In the genomic region with DNA sequence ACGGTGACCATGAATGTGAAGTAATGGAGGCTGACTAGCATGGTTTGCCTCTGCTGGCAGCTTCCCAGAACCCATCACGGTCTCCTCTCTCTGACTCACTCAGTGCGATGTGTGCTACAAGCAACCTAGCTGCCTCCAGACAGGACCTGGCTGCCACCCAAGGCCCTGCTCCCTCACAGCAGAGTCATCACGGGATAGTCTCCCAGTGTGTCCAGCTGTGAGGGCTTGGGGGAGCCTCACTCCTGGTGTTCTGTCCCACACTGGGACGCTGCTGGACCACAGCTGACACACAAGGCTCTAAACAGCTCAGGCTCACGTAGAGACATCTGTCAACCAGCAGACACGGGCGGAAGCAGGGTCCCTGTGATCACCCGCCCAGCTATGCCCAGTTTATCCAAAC, we compare ENCODE assay signal across 9 mouse cellular contexts.
DNase-seq lines count a peak whose midpoint lies in the region; ATAC-seq and TF ChIP-seq lines count a peak whose summit lies in the region.
"Had no signal": no experiment of that assay in that cellular context is flagged by ENCODE, and none has a peak within 500 bp of the region (broad histone marks: within the 10 kb centered on the region; RNA-seq: fewer than 3 reads in every experiment).

No protein-coding gene starts in this region.

- no peak overlapping the region for H3K4me3 ChIP-seq in hindbrain, embryonic 14.5 days (replicated peaks; ENCODE audit: low read length)
- no peak overlapping the region for H3K4me3 ChIP-seq in hindbrain, embryonic 13.5 days
- no peak overlapping the region for H3K4me3 ChIP-seq in gastrocnemius, adult 2 months
- H3K4me3 ChIP-seq in intestine, embryonic 16.5 days (ENCODE audit: low read length) = no peak overlapping the region
- no peak overlapping the region for H3K4me3 ChIP-seq in lung, embryonic 16.5 days (ENCODE audit: low read length)

- 58% methylated on average over 9 of the region's 9 CpGs for WGBS in hindbrain, embryonic 14.5 days
- 59% methylated on average over 9 of the region's 9 CpGs for WGBS in hindbrain, embryonic 13.5 days
- WGBS in intestine, embryonic 16.5 days = 45% methylated on average over 9 of the region's 9 CpGs
- 30% methylated on average over 9 of the region's 9 CpGs for WGBS in lung, embryonic 16.5 days

- H3K9ac ChIP-seq in hindbrain, embryonic 14.5 days = no peak overlapping the region
- H3K9ac ChIP-seq in hindbrain, embryonic 13.5 days = no peak overlapping the region
- H3K9ac ChIP-seq in intestine, embryonic 16.5 days (ENCODE audit: low read depth, low read length) = no peak overlapping the region
- no peak overlapping the region for H3K9ac ChIP-seq in lung, embryonic 16.5 days (ENCODE audit: low read length)

- no peaks in the 10 kb centered on the region for H3K9me3 ChIP-seq in hindbrain, embryonic 14.5 days (ENCODE audit: control insufficient read depth, low read length)
- H3K9me3 ChIP-seq in hindbrain, embryonic 13.5 days = no peaks in the 10 kb centered on the region; the same call in 1 of the 2 replicates
- H3K9me3 ChIP-seq in intestine, embryonic 16.5 days (ENCODE audit: control insufficient read depth, low read length) = peaks cover 3% of the 10 kb centered on the region; the same call in 1 of the 2 replicates
- no peaks in the 10 kb centered on the region; the same call in 1 of the 2 replicates for H3K9me3 ChIP-seq in lung, embryonic 16.5 days (ENCODE audit: control insufficient read depth, low read length)

- no peaks in the 10 kb centered on the region for H3K36me3 ChIP-seq in hindbrain, embryonic 14.5 days (replicated peaks; ENCODE audit: control insufficient read depth, insufficient read depth)
- no peaks in the 10 kb centered on the region for H3K36me3 ChIP-seq in hindbrain, embryonic 13.5 days
- H3K36me3 ChIP-seq in intestine, embryonic 16.5 days (ENCODE audit: control insufficient read depth, insufficient read depth, low read length) = 0 out of 2 replicates have a peak, but pooled peaks cover 3% of the 10 kb centered on the region
- peaks cover 6% of the 10 kb centered on the region; the same call in 1 of the 2 replicates for H3K36me3 ChIP-seq in lung, embryonic 16.5 days (ENCODE audit: control insufficient read depth, insufficient read depth, low read length)
- H3K36me3 ChIP-seq: G1E had no signal

- H3K4me1 ChIP-seq in hindbrain, embryonic 14.5 days (replicated peaks; ENCODE audit: control insufficient read depth, insufficient read depth, low read length) = no peaks in the 10 kb centered on the region; the same call in 1 of the 2 replicates
- H3K4me1 ChIP-seq in hindbrain, embryonic 13.5 days (replicated peaks) = peaks cover 28% of the 10 kb centered on the region
- peaks cover 21% of the 10 kb centered on the region for H3K4me1 ChIP-seq in intestine, embryonic 16.5 days (ENCODE audit: control insufficient read depth, insufficient read depth, low read length)
- peaks cover 30% of the 10 kb centered on the region for H3K4me1 ChIP-seq in lung, embryonic 16.5 days (replicated peaks; ENCODE audit: control insufficient read depth, insufficient read depth, low read length)

- TF ChIP-seq CTCF in gastrocnemius, adult 2 months (IDR thresholded peaks at IDR 0.05) = no peak

- intact Hi-C loops in gastrocnemius, adult 2 months (cut with DNase I) = no loop called here

- DNase-seq in hindbrain, embryonic 14.5 days (ENCODE audit: low spot score) = peak; percentile 48
- DNase-seq in adrenal gland, adult 8-10 months = peak; percentile 91
- DNase-seq in gastrocnemius, adult 2 months = peak; percentile 91
- DNase-seq in testis, postnatal 10 days (ENCODE audit: low spot score) = peak; percentile 83
- no peak for DNase-seq in c-Kit-positive CD71-positive TER-119-positive erythroid progenitor cells, embryonic 14.5 days (ENCODE audit: low spot score)

- H3K4me2 ChIP-seq in hindbrain, embryonic 14.5 days (replicated peaks) = no peak overlapping the region
- no peak overlapping the region for H3K4me2 ChIP-seq in hindbrain, embryonic 13.5 days
- no peak overlapping the region for H3K4me2 ChIP-seq in intestine, embryonic 16.5 days (ENCODE audit: low read depth, low read length)
- no peak overlapping the region for H3K4me2 ChIP-seq in lung, embryonic 16.5 days (ENCODE audit: low read depth, low read length)

- peak; percentile 47; the same call in 1 of the 2 replicates for ATAC-seq in hindbrain, embryonic 14.5 days (ENCODE audit: low FRiP score)
- no peak; the same call in 1 of the 2 replicates for ATAC-seq in hindbrain, embryonic 13.5 days (ENCODE audit: low FRiP score)
- ATAC-seq in intestine, embryonic 16.5 days = peak; percentile 85
- ATAC-seq in lung, embryonic 16.5 days (ENCODE audit: low read depth) = peak; percentile 96

- no peaks in the 10 kb centered on the region for H3K27me3 ChIP-seq in hindbrain, embryonic 14.5 days (ENCODE audit: control insufficient read depth, insufficient read depth, low read length)
- no peaks in the 10 kb centered on the region for H3K27me3 ChIP-seq in hindbrain, embryonic 13.5 days
- H3K27me3 ChIP-seq in intestine, embryonic 16.5 days (replicated peaks; ENCODE audit: control insufficient read depth, insufficient read depth, low read length) = no peaks in the 10 kb centered on the region
- H3K27me3 ChIP-seq in lung, embryonic 16.5 days (ENCODE audit: control insufficient read depth, insufficient read depth, low read depth, low read length) = no peaks in the 10 kb centered on the region

- no peak overlapping the region for H3K27ac ChIP-seq in hindbrain, embryonic 14.5 days
- H3K27ac ChIP-seq in hindbrain, embryonic 13.5 days = no peak overlapping the region
- H3K27ac ChIP-seq in gastrocnemius, adult 2 months = peak overlapping the region; percentile 69
- peak overlapping the region; percentile 69 for H3K27ac ChIP-seq in intestine, embryonic 16.5 days (ENCODE audit: low read length)
- peak overlapping the region; percentile 74 for H3K27ac ChIP-seq in lung, embryonic 16.5 days (ENCODE audit: low read length)

Comparison
In these comparisons a context has a peak if more than half of its experiments do, and no peak if none do; other contexts are left out.
1. H3K27ac ChIP-seq: peak in gastrocnemius, adult 2 months (single experiment), intestine, embryonic 16.5 days (single experiment) and lung, embryonic 16.5 days (single experiment); none in hindbrain, embryonic 14.5 days (single experiment) and hindbrain, embryonic 13.5 days (single experiment).